Mouse (Mus musculus) liver, embryonic 15.5 days (tissue): ENCODE results near the gene Gm11027. TPM values are rescaled to one million over a fixed set of nuclear protein-coding genes. Genes with fewer than 3 reads are reported as not detected.

Experiments
- ATAC-seq: fragments of 200-750 bp; cut with Nextera tagmentation; 2 replicates; pipeline ENCODE4 v1.8.0; 2017; ENCODE audit warnings: moderate number of reproducible peaks, mild to moderate bottlenecking, moderate library complexity; ENCODE audit not compliant: insufficient read depth
- H3K27ac ChIP-seq: fragments of 300-500 bp; sonication (generic); replicated peaks from 2 replicates; pipeline ENCODE4 v1.5.1; 2015; ENCODE audit warnings: mild to moderate bottlenecking, inconsistent platforms
- H3K27me3 ChIP-seq: fragments of 300-500 bp; sonication (generic); 2 replicates; pipeline ENCODE4 v1.6.1; 2015; ENCODE audit warnings: mild to moderate bottlenecking, inconsistent platforms
- H3K36me3 ChIP-seq: fragments of 300-500 bp; sonication (generic); replicated peaks from 2 replicates; pipeline ENCODE4 v1.6.1; 2015; ENCODE audit warnings: moderate library complexity, mild to moderate bottlenecking, inconsistent platforms
- H3K4me1 ChIP-seq: fragments of 300-500 bp; sonication (generic); replicated peaks from 2 replicates; pipeline ENCODE4 v1.6.1; 2015; ENCODE audit warnings: inconsistent platforms
- H3K4me2 ChIP-seq: fragments of 300-500 bp; sonication (generic); 2 replicates; pipeline ENCODE4 v1.6.1; 2015; ENCODE audit warnings: moderate library complexity, mild to moderate bottlenecking, inconsistent platforms
- H3K4me3 ChIP-seq: fragments of 300-500 bp; sonication (generic); replicated peaks from 2 replicates; pipeline ENCODE4 v1.5.1; 2015; ENCODE audit warnings: mild to moderate bottlenecking, inconsistent platforms
- H3K9ac ChIP-seq: fragments of 300-500 bp; sonication (generic); 2 replicates; pipeline ENCODE4 v1.6.1; 2015; ENCODE audit warnings: moderate library complexity, mild to moderate bottlenecking, inconsistent platforms
- H3K9me3 ChIP-seq: fragments of 300-500 bp; sonication (generic); replicated peaks from 2 replicates; pipeline ENCODE4 v1.6.1; 2016; ENCODE audit warnings: inconsistent platforms
- WGBS: fragments of 180-500 bp; shearing (Covaris S2); methylation state at CpG from one replicate; pipeline ENCODE4 v1.1.7; 2015; ENCODE audit warnings: mixed read lengths; ENCODE audit not compliant: insufficient replicate concordance; 5-methylcytosine and 5-hydroxymethylcytosine counted together
- polyA plus RNA-seq: library from polyadenylated mRNA; unstranded; fragments of >200 nt; fragmentation: Nextera tagmentation; extraction: Ambion mirVana; gene quantifications from 2 replicates; pipeline ENCODE4 v1.2.1, GENCODE M21; 2015

The Gm11027 gene
- polyA plus RNA-seq, 1 experiment from 2014 or later = not detected

GRCm38 (mm10) chr12:116255636-116256035 is 19.6 kb upstream of the Gm11027 start:
- peaks cover 17% of the 10 kb centered on the region for H3K4me1 ChIP-seq
- WGBS = 51% methylated on average over 11 of the region's 11 CpGs
- no peak overlapping the region for H3K4me2 ChIP-seq
- no peaks in the 10 kb centered on the region for H3K9me3 ChIP-seq
- no peak overlapping the region for H3K4me3 ChIP-seq
- H3K36me3 ChIP-seq = peaks cover 8% of the 10 kb centered on the region
- H3K27ac ChIP-seq = no peak overlapping the region
- peak; percentile 47; the same call in 1 of the 2 replicates for ATAC-seq
- no peaks in the 10 kb centered on the region for H3K27me3 ChIP-seq
- no peak overlapping the region for H3K9ac ChIP-seq

DNA sequence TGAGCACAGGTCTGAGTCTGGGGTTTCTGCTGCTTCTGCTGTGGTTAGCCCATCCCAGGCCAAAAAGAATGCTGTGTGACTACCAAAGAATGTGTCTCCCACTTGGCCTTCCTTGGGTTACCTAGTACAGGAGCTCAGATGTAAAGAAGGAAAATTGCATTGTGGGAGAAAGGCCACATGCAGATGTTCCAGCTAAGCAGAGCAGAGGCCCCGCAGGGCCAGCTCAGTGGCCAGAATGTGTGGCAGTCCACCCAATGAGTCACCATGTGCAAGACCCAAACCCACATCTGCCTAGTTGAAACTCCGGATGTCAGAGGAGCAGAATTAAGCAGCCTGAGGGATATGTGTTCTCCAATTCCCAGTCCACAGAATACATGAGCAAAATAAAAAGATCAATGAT is 16.9 kb upstream of the Gm11027 start:
- Histone ChIP-seq H3K36me3 (no peaks in the 10 kb centered on the region; the same call in 1 of the 2 replicates), H3K4me1 (peaks cover 33% of the 10 kb centered on the region), H3K9me3 (no peaks in the 10 kb centered on the region), H3K4me2 (no peak overlapping the region), H3K4me3 (no peak overlapping the region), H3K27ac (no peak overlapping the region), H3K27me3 (no peaks in the 10 kb centered on the region), H3K9ac (no peak overlapping the region)
- 72% methylated on average over 2 of the region's 2 CpGs for WGBS
- no peak for ATAC-seq

DNA sequence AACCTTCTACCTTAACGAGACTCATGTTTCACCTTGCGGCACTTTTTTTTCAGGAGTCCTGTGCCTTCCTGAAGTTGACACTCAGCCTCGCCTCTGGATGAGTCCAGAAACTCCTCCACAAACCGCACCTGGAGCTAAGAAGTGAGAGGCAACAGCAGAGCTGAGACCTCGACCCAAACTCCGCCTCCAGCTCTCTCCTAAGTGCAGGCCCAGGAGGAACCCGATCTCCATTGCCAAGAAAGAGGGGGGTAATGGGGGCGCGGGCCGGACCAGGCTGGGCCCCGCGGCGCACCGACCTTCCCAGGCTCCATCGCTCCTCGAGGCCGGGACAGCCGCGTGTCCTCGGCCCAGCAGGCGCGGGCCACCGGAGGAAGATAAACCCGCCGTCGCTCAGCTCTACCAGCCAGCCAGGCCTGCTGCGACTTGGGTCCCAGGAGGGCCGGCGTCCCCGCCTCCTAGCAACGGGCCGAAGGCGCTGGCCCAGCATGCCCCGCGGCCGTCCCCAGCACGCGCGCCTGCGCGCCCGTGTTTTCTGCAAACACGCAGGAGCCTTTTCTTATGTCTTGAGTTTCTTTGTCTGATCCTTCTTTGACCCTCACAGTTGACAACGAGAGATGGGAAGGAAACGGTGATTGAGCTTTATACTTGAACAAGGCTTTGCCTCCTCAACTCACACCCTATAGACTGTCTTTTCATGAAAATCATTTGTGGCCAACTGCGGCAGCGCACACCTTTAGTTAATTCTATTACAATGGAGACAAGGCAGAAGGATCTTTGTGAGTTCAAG is 12.4 kb upstream of the Gm11027 start, which contains the start of gene Wdr60:
Gene Wdr60 (minus strand): TSS at position 468 of the 787 bp plus-strand sequence.
- Histone ChIP-seq H3K4me1 (peaks cover 33% of the 10 kb centered on the region), H3K9ac (peak within 1 kb of the TSS; percentile 70), H3K27ac (peak within 1 kb of the TSS; percentile 60), H3K27me3 (no peaks in the 10 kb centered on the region), H3K9me3 (no peaks in the 10 kb centered on the region), H3K4me3 (peak within 1 kb of the TSS; percentile 66), H3K4me2 (peak within 1 kb of the TSS; percentile 96), H3K36me3 (no peaks in the 10 kb centered on the region)
- WGBS = 4% methylated on average over 47 of the region's 47 CpGs
- ATAC-seq = peak; percentile 95

GRCm38 (mm10) chr12:116264756-116265155 is 10.4 kb upstream of the Gm11027 start:
- H3K9ac ChIP-seq = no peak overlapping the region
- no peak for ATAC-seq
- no peaks in the 10 kb centered on the region for H3K9me3 ChIP-seq
- H3K36me3 ChIP-seq = no peaks in the 10 kb centered on the region
- 30% methylated on average over 2 of the region's 2 CpGs for WGBS
- H3K4me2 ChIP-seq = no peak overlapping the region
- H3K4me3 ChIP-seq = no peak overlapping the region
- peaks cover 36% of the 10 kb centered on the region for H3K4me1 ChIP-seq
- peak overlapping the region; percentile 45 for H3K27ac ChIP-seq
- no peaks in the 10 kb centered on the region for H3K27me3 ChIP-seq

- Histone ChIP-seq H3K4me1 (peaks cover 36% of the 10 kb centered on the region), H3K27ac (peak overlapping the region; percentile 45), H3K9ac (no peak overlapping the region), H3K27me3 (no peaks in the 10 kb centered on the region), H3K36me3 (no peaks in the 10 kb centered on the region), H3K9me3 (no peaks in the 10 kb centered on the region), H3K4me2 (no peak overlapping the region), H3K4me3 (no peak overlapping the region)
- 48% methylated on average over 2 of the region's 2 CpGs for WGBS
- peak; percentile 42 for ATAC-seq
These were observed 9.9 kb upstream of the Gm11027 start for GRCm38 (mm10) chr12:116265275-116265674.

GRCm38 (mm10) chr12:116269450-116269849 is 5.7 kb upstream of the Gm11027 start:
- H3K9ac ChIP-seq = no peak overlapping the region
- WGBS = 30% methylated on average over 5 of the region's 5 CpGs
- H3K4me1 ChIP-seq = peaks cover 25% of the 10 kb centered on the region
- no peak overlapping the region for H3K4me2 ChIP-seq
- no peaks in the 10 kb centered on the region for H3K27me3 ChIP-seq
- H3K36me3 ChIP-seq = no peaks in the 10 kb centered on the region
- H3K27ac ChIP-seq = no peak overlapping the region
- peak; percentile 73 for ATAC-seq
- H3K4me3 ChIP-seq = no peak overlapping the region
- H3K9me3 ChIP-seq = no peaks in the 10 kb centered on the region

GRCm38 (mm10) chr12:116270538-116270937 is 4.6 kb upstream of the Gm11027 start:
- no peaks in the 10 kb centered on the region for H3K9me3 ChIP-seq
- no peaks in the 10 kb centered on the region for H3K36me3 ChIP-seq
- peaks cover 16% of the 10 kb centered on the region for H3K4me1 ChIP-seq
- ATAC-seq = no peak
- WGBS = 53% methylated on average over 1 of the region's 1 CpGs
- no peak overlapping the region for H3K4me3 ChIP-seq
- no peak overlapping the region for H3K4me2 ChIP-seq
- H3K27me3 ChIP-seq = no peaks in the 10 kb centered on the region
- no peak overlapping the region for H3K9ac ChIP-seq
- no peak overlapping the region for H3K27ac ChIP-seq

GRCm38 (mm10) chr12:116271071-116271470 is 4.1 kb upstream of the Gm11027 start:
- no peak for ATAC-seq
- Histone ChIP-seq H3K4me3 (no peak overlapping the region), H3K4me1 (peaks cover 17% of the 10 kb centered on the region), H3K9ac (no peak overlapping the region), H3K9me3 (no peaks in the 10 kb centered on the region), H3K27ac (no peak overlapping the region), H3K4me2 (no peak overlapping the region), H3K27me3 (no peaks in the 10 kb centered on the region), H3K36me3 (no peaks in the 10 kb centered on the region)
- 85% methylated on average over 2 of the region's 2 CpGs for WGBS

DNA sequence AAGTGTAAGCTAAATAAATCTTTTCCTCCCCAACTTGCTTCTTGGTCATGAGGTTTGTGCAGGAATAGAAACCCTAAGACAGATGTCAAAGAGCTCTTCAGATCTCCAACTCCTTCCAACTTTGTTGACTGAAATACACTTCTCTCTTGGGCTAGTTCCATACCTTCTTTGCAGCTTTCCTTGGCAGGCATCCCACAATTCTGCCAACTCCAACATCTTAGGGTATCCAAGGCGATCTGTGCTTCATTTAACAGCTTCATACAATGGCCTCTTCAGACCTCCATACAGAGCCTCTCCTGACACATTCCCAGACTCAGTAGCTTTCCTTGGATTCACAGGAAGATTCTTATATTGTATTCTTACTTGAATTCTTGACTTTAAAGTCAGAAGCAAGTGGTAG is 1.5 kb upstream of the Gm11027 start:
- Histone ChIP-seq H3K4me1 (peaks cover 41% of the 10 kb centered on the region), H3K36me3 (no peaks in the 10 kb centered on the region), H3K27ac (no peak overlapping the region), H3K27me3 (no peaks in the 10 kb centered on the region), H3K4me2 (no peak overlapping the region), H3K4me3 (no peak overlapping the region), H3K9me3 (no peaks in the 10 kb centered on the region), H3K9ac (no peak overlapping the region)
- no peak for ATAC-seq
- 55% methylated on average over 1 of the region's 1 CpGs for WGBS

DNA sequence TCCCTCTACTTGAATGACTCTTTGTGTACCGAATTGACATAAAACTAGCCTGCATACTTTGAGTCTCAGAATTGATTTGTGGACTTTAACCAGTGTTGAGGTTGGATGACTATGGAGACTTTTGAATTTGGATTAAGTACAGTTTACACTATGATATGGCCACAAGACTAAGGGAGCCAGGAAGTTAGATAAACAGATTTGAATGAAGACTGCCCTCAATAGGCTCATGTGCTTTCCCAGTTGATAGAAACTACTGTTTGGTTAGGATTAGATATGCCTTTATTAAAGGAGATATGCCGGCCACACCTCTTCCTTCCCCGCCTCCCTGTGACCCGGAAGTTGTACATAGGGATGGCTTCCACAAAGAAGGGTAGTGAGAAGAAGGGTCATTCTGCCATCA is 445 bp downstream of the Gm11027 start:
- H3K9me3 ChIP-seq = no peaks in the 10 kb centered on the region
- H3K4me3 ChIP-seq = no peak overlapping the region
- H3K9ac ChIP-seq = no peak overlapping the region
- H3K27me3 ChIP-seq = no peaks in the 10 kb centered on the region
- WGBS = 64% methylated on average over 4 of the region's 4 CpGs
- H3K36me3 ChIP-seq = no peaks in the 10 kb centered on the region
- no peak for ATAC-seq
- H3K27ac ChIP-seq = no peak overlapping the region
- H3K4me2 ChIP-seq = no peak overlapping the region
- H3K4me1 ChIP-seq = peaks cover 53% of the 10 kb centered on the region

- Histone ChIP-seq H3K9ac (no peak overlapping the region), H3K4me2 (peak overlapping the region; percentile 18; the same call in 1 of the 2 replicates), H3K4me1 (peaks cover 55% of the 10 kb centered on the region), H3K27me3 (no peaks in the 10 kb centered on the region), H3K27ac (peak overlapping the region; percentile 42), H3K9me3 (no peaks in the 10 kb centered on the region), H3K4me3 (no peak overlapping the region), H3K36me3 (no peaks in the 10 kb centered on the region)
- WGBS = 21% methylated on average over 2 of the region's 2 CpGs
- no peak for ATAC-seq
These were observed 1.8 kb downstream of the Gm11027 start for GRCm38 (mm10) chr12:116276961-116277360.
